Mouse (Mus musculus) macrophage (primary cell): ENCODE measurements around the gene Gja5. TPM values are rescaled to one million over a fixed set of nuclear protein-coding genes. Genes with fewer than 3 reads are reported as not detected.

ENCODE experiments used
- H3K27ac ChIP-seq: fragments of 350-480 bp; formaldehyde crosslinking; 2 replicates; pipeline ENCODE4 v1.9.0; 2021
- H3K36me3 ChIP-seq: fragments of 350-480 bp; formaldehyde crosslinking; 2 replicates; pipeline ENCODE4 v1.9.0; 2021; ENCODE audit errors: inconsistent target
- H3K4me3 ChIP-seq: fragments of 350-480 bp; formaldehyde crosslinking; 2 replicates; pipeline ENCODE4 v1.9.0; 2021; ENCODE audit errors: inconsistent target
- H3K79me2 ChIP-seq: fragments of 350-480 bp; formaldehyde crosslinking; 2 replicates; pipeline ENCODE4 v1.9.0; 2021; ENCODE audit errors: inconsistent target
- WGBS: methylation state at CpG from one replicate; pipeline ENCODE4 v1.1.7; 2026; ENCODE audit warnings: inconsistent platforms; ENCODE audit not compliant: missing documents; 5-methylcytosine and 5-hydroxymethylcytosine counted together
- polyA plus RNA-seq: library from polyadenylated mRNA; stranded (reverse); fragments of 250-400 nt; gene quantifications from 3 replicates; pipeline ENCODE4 v1.2.4, GENCODE M21; 2018; ENCODE audit warnings: inconsistent platforms

Gja5 gene
- polyA plus RNA-seq, 1 experiment from 2014 or later = not detected

DNA sequence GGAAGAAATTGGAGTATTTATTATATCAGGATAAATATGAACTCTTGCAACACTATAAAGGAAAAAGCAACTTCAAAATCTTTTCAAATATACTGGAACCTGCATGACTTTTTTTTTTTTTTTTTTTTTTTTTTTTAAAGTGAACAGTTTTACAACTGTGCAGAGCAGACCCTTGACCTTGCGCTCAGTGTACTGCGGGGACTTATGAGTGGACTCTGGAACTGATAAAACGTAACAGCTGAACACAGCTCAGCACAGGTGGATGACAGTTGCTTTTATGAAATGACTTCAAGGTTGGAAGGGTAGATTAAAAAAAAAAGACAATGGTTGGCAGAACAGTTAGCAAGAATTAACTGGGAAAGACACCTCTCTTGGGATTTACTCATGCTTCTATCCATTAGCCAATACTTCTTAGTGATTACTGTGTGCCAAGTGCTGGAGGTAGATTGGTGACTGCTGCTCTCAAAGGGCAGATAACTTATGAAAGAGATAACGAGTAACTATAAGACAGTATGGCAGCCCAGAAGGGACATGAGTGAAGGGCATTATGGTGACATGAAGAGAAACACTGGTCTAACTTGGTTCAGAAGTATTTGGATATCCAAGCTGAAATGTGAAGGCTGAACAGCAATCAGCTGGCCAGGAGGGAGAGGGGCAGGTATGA is 2.0 kb upstream of the Gja5 start:
- H3K27ac ChIP-seq = no peak overlapping the region
- 92% methylated on average over 4 of the region's 4 CpGs for WGBS
- peaks cover 41% of the 10 kb centered on the region; the same call in 1 of the 2 replicates for H3K79me2 ChIP-seq
- H3K4me3 ChIP-seq = no peak overlapping the region
- peaks cover under 1% of the 10 kb centered on the region; the same call in 1 of the 2 replicates for H3K36me3 ChIP-seq

DNA sequence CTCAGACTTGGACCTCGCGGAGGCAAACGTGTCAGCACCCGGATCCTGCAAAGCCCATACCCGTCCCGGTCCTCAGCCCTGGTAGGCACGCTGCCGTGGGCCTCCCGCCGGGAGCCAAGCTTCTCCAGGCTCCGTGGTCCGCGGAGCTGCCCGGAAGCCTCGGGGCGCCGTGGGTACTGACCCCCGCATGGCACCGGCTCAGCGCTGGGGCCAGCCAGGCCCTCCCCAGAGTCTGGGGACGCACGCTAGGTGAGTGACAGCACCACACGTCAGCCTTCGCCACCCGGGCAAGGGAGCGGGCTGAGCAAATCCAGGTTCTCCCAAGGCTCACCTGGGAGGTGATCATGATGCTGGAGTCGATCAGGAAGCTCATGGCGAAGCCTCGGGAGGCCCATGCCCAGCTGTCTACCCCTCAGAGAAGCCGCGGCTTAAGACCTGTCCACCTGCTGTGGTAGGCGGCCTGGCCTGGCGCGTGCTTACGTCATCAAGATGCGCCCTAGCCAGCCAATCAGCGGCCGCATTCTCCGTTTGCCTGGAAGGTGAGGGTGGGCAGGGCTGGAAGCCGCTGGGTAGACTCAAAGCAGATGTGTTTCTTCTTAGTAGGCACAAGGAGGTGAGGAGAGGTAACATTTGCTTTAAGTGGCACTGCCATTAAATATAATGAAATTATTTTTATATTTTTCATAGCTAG is 503 bp downstream of the Gja5 start, which contains the start of gene Gpr89:
Gene Gpr89 (minus strand): TSS at position 496 of the 691 bp plus-strand sequence.
- peak within 1 kb of the TSS; percentile 25; the same call in 1 of the 2 replicates for H3K27ac ChIP-seq
- peak within 1 kb of the TSS; percentile 74 for H3K4me3 ChIP-seq
- H3K36me3 ChIP-seq = no peaks in the 10 kb centered on the region
- WGBS = under 1% methylated on average over 40 of the region's 40 CpGs
- peaks cover 36% of the 10 kb centered on the region; the same call in 1 of the 2 replicates for H3K79me2 ChIP-seq

DNA sequence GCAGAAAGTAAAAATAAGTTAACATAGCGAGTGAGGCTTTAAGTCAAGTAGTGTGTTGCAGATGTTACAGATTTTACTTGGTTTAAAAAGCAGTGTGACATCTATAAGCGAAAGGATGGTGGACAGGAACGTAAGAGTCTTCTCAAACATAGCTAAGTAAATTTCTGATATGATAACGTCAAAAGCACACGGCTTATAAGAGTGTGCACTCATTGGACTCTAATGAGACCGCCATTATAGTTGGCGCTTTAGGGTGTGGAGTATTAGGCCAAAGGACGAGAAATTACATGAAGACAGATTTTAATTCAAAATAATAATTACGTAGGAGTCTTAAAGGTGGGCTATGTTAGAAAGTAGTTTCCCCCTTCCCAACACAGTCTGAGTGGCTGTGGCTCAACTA is 1.1 kb downstream of the Gja5 start:
- H3K4me3 ChIP-seq = peak overlapping the region; percentile 74
- H3K36me3 ChIP-seq = no peaks in the 10 kb centered on the region
- peak overlapping the region; percentile 25; the same call in 1 of the 2 replicates for H3K27ac ChIP-seq
- peaks cover 36% of the 10 kb centered on the region; the same call in 1 of the 2 replicates for H3K79me2 ChIP-seq
- WGBS = 47% methylated on average over 9 of the region's 9 CpGs

DNA sequence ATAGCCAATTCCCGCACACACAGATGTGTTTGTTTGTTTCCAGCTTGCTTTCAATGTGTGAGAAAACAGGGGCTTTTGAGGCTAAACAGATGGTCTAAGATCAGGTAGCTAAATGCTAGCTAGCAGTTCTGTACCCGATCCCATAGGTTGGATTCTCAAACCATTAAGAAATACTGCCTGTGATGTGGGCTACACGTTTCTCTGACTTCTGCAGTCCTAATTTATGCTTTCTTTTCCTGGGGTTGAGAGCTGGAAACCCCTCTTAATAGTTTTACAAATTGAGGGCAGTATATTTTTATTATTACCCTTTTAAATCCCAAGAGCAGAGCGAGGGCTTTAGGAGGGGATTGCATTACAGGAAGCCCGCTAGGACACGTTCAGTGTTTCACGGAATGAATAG is 16.5 kb downstream of the Gja5 start:
- Histone ChIP-seq H3K36me3 (no peaks in the 10 kb centered on the region), H3K4me3 (no peak overlapping the region), H3K27ac (no peak overlapping the region), H3K79me2 (no peaks in the 10 kb centered on the region)
- 70% methylated on average over 7 of the region's 7 CpGs for WGBS

DNA sequence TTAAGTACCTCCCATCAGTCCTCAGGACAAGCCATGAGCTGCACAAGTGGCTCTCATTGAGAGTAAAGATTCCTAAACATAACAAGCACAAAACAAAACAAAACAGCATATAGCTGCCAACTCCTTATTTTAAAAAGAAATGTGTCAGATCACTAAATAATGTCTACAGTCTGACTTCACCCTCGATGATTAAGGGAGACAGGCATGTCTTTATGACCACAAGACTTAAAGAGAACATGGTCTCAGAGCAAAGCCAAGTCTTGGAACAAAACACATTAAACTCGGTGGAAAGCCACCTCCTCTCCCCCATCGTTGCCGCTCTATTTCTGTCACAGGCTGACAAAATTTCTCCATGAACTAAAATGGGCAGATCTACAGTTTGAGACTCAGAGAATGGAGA is 20.1 kb downstream of the Gja5 start:
- Histone ChIP-seq H3K27ac (no peak overlapping the region), H3K4me3 (no peak overlapping the region), H3K79me2 (no peaks in the 10 kb centered on the region), H3K36me3 (no peaks in the 10 kb centered on the region)
- 82% methylated on average over 4 of the region's 4 CpGs for WGBS

DNA sequence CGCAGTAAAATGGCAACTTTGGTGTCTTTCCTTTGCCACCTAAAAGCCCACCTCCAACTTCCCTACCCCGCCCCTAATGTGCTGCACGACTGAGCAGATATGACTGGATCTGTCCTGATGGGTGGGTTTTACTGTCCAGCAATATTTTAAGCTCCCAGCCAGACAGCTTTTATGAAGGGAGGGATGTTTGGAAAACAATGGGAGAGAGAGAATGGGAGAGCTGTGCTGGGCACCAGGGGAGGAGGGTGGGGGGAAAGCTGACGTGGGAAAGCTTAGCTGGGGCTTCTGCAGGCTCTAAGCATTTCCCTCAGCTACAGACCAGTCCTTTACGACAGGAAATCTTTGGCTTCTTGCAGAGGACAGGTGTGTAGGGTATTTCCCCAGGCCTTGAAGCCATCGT is 21.4 kb downstream of the Gja5 start, which contains the start of gene Gja8:
Gene Gja8 (minus strand): TSS at position 101 of the 400 bp plus-strand sequence.
- H3K27ac ChIP-seq = no peak within 1 kb of the TSS
- WGBS = 65% methylated on average over 6 of the region's 6 CpGs
- H3K36me3 ChIP-seq = no peaks in the 10 kb centered on the region
- no peaks in the 10 kb centered on the region for H3K79me2 ChIP-seq
- H3K4me3 ChIP-seq = no peak within 1 kb of the TSS

DNA sequence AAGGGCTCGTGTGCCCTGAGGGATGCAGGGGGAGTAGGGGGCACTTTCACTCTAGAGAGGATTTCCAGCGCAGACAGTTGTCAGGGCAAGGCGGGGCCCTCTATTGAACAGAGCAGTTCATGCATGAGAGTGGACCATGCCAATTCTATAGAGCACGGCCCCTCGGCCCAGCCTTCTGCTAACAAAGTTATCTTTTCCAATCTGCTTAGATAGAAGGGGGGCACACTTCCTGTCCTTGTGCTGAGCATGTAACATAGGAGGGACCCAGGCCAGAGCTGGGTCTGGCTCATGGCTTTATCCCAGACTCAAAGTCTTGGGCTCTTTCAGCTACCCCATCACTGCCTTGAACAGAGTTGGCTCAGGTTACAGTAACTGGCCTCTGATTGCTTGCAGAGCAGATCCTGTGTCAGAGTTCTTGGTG is 26.8 kb downstream of the Gja5 start:
- H3K4me3 ChIP-seq = no peak overlapping the region
- no peaks in the 10 kb centered on the region for H3K79me2 ChIP-seq
- H3K36me3 ChIP-seq = no peaks in the 10 kb centered on the region
- WGBS = 73% methylated on average over 5 of the region's 5 CpGs
- H3K27ac ChIP-seq = no peak overlapping the region

DNA sequence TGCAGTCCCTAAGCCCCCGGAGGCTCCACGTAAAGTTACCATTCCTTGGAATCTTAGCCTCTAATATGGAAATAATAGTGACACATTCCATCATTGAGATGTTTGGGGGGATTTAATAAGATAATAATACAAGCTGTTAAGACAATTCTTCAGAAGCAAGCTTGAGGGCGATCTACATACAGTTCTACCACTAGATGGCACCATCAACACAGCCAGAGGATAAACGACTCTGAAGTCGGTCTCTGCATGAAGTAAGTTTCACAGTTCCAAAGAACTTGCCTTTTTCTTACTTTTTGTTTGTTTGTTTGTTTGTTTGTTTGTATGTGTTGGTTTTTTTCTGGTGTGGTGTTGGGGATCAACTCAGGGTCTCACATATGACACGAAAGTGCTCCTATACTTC is 31.7 kb downstream of the Gja5 start:
- H3K4me3 ChIP-seq = no peak overlapping the region
- WGBS = 7% methylated on average over 6 of the region's 6 CpGs

DNA sequence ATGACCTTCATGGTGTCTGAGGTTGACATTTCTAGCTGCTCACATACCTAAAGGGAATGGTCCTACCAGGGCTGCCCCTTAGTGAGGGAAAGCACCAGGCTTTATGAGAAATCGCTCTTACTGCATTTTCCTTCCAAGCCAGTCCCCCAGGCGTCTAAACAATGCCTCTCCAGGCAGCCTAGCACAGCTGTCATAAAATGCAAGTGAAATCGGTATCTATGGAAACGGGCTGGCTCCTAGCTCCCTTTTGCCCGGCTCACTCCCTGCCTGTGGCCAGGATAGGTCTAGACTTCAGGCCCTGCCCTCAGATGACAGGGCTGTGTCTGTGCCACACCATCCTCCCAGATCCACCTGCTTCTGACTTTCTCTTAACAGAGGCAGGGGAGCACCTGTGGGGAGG is 33.1 kb downstream of the Gja5 start:
- WGBS = 50% methylated on average over 5 of the region's 5 CpGs
- no peak overlapping the region for H3K27ac ChIP-seq
- H3K79me2 ChIP-seq = no peaks in the 10 kb centered on the region
- H3K4me3 ChIP-seq = no peak overlapping the region
- no peaks in the 10 kb centered on the region for H3K36me3 ChIP-seq

More for the DNA sequence above, 31.7 kb downstream of the Gja5 start:
- no peaks in the 10 kb centered on the region for H3K36me3 ChIP-seq
- H3K27ac ChIP-seq = no peak overlapping the region
- no peaks in the 10 kb centered on the region for H3K79me2 ChIP-seq

DNA sequence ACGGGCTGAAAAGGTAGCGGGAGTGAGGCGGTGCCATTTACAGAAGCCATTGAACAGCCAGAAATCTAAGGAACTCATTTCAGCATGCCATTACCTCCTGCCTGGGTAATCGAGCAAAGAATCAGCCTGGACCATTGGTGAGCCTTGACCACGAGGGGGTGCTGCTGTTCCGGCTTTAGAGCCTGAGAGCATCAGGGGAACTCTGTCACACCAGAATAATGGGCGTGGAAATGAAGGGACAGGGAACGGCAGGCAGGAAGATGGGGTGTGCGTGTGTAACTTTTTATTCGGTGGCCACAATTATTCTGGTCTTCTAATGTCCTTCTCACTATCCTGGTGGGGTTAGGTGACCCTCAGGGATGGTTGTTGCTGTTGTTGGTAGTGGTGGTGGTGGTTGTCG is 34.2 kb downstream of the Gja5 start:
- H3K27ac ChIP-seq = no peak overlapping the region
- 11% methylated on average over 11 of the region's 11 CpGs for WGBS
- no peak overlapping the region for H3K4me3 ChIP-seq
- no peaks in the 10 kb centered on the region for H3K79me2 ChIP-seq
- no peaks in the 10 kb centered on the region for H3K36me3 ChIP-seq

DNA sequence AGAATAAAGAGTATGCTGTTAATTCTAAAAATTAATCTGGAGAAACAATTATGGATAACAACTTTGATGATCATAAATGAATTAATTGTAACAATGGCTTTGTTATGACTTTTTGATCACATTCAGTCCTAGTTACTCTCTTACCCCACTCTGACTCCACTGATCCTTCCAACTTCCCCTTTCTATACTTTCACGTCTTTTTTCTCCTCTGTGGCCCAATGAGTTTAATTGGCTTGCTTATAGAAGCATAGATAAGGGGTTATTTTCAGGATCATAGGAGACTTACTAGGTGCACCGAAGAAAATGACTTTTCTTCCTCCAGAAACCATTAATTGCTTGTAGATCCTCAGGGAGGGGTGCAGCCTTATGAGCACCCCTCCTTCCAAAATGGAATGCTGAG is 38.2 kb downstream of the Gja5 start:
- H3K79me2 ChIP-seq = no peaks in the 10 kb centered on the region
- H3K36me3 ChIP-seq = no peaks in the 10 kb centered on the region
- no peak overlapping the region for H3K27ac ChIP-seq
- WGBS = 35% methylated on average over 2 of the region's 2 CpGs
- no peak overlapping the region for H3K4me3 ChIP-seq

DNA sequence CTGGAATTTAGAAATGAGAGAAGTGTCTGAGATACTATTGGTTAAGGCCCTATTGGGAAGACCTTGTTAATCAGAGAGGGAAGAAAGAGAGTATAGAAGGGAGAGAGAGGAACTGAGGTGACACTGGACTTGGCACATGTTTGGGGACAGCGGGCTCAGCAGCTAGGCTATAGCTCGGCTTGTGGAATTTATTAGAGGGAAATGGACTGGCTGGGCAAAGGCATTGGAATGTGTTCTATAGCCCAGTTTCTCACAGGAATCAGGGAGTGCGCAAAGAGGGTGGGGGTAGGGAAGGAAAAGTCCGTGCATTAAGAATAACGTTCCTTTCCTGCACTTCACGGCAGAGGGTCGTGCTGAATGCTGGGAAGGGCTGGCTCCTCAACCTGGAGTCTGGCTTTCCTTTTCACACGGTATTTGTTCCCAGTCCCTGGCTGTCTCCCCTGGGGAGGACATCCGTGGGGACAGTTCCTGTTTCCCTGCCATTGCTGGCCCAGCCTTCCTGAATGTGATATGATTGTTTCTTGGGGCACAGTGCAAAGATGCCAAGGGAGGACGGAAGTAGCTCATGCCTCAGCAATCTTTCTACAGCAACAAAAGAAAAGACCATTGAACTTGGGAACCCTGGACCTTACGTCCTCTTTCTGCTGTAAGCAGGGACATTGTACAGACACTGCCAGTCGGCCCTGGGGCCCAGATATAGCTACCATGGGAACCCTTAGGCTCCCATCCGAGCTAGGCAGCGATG is 49.2 kb downstream of the Gja5 start:
- 63% methylated on average over 14 of the region's 14 CpGs for WGBS

DNA sequence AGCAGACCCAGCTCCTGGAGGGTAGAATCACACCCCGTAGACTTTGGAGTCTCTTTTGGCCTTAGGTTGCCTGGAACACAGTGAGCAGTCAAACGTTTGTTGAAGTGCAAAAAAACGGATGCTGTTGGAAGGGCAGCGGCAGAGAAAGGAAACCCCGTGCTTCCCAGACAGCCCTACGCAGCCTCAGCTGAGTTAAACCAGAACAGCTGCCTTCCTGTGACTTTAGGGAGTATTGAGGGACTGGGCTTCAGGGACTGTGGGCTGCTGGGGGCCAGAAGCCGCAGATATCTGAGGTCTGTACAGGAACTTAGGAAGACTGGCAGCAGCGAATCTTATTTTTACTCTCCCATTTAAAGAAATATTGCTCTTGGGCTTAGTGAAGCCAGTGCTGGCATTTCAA is 56.1 kb downstream of the Gja5 start:
- no peak overlapping the region for H3K27ac ChIP-seq
- H3K79me2 ChIP-seq = no peaks in the 10 kb centered on the region
- 3% methylated on average over 8 of the region's 8 CpGs for WGBS
- no peak overlapping the region for H3K4me3 ChIP-seq
- H3K36me3 ChIP-seq = no peaks in the 10 kb centered on the region

More for the DNA sequence above, 49.2 kb downstream of the Gja5 start:
- Histone ChIP-seq H3K36me3 (no peaks in the 10 kb centered on the region), H3K27ac (no peak overlapping the region), H3K4me3 (no peak overlapping the region), H3K79me2 (no peaks in the 10 kb centered on the region)

DNA sequence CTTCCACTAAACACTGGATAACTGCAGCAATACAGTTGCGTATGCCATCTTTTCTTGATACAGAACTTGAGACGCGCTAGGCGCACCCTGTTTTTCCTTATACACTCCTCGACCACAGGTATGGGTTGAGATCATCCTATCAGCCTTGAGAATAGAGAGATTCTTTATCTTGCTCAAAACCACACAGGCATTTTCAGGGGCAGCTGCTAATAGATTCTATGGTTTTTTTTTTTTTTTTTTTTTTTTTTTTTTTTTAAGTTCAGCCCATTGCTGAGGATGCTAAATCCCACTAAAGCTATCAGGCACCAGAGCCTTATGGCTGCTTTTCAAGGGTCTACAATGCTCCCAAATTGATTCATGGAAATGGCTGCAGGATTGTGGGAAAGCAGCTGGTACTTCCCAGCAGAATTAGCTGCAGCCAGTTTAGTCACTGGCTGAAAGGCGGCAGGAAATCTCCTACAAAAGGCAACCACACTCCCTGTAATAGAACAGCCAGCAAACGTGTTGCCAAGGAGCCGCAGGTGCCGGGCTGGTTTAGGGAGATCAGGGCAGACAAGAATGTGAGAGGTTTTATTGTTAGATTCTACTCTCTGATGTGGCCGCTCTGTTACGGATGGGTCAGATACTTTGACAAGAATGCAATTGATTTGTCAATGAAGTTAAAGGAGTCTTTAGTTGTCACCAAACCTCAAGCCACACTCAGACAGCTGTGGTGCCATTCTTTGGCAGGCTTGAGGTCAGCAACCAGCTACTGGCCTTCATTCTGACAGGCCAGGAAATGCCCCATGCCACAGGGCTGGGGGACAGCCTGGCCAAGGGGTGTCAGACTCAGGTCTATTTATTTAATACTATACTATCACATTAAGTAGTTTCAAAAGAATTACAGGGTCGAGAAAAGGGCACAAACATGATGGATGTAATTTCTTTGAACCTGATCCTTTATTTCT is 58.9 kb downstream of the Gja5 start:
- Histone ChIP-seq H3K27ac (no peak overlapping the region), H3K36me3 (no peaks in the 10 kb centered on the region), H3K4me3 (no peak overlapping the region), H3K79me2 (no peaks in the 10 kb centered on the region)
- WGBS = 87% methylated on average over 12 of the region's 12 CpGs
